Mouse (Mus musculus) v-Abl transformed pro-B cells (cell line): Measurements from ENCODE around the gene Rac1.

Experiments
- in situ Hi-C, 2 experiments: fragments of 400-800 bp; cut with MboI; formaldehyde crosslinking; loops; one replicate each; pipeline ENCODE4 v1.15.1; 2025; ENCODE audit not compliant: unreplicated experiment in 2 of 2

The Rac1 gene

DNA sequence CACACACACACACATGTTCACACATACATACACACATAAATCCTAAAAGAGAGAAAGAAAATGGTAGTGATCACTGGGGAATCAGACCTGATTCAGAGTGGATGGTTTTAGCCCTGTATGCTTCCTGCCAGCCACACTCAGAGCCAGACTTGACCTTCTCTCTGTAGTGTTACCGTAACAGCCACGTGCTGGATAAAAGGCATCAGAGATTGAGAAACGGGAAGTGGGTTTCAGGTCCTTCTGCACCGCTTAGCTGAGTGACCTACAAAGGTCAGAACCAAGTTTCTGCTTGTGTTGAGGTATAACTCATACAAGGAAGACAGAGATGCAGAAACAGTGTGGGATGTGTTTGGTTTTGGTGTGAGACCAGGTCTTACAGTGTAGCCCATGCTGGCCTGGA lies 28.1 kb downstream of the Rac1 start:
- in situ Hi-C loops = no loop called here

DNA sequence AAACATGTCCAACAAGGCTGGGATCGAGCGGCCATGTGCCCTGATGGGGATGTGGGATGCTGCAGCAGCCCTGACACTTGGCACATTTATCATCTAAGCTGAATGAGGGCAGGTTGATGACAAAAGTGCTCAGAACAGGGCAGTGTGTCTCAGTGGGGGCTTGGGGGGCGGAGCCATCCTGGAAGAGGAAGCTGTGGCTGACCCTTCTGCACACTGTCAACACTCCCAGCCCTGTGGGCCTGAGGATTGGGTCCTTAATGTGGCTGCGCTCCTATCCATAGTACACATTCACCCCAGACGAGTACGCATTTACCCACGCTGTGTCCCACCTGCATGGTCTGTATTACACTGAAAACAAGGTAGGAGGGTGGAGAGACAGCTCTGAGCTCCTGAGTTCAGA lies 28.6 kb downstream of the Rac1 start:
- in situ Hi-C loops = no loop called here

DNA sequence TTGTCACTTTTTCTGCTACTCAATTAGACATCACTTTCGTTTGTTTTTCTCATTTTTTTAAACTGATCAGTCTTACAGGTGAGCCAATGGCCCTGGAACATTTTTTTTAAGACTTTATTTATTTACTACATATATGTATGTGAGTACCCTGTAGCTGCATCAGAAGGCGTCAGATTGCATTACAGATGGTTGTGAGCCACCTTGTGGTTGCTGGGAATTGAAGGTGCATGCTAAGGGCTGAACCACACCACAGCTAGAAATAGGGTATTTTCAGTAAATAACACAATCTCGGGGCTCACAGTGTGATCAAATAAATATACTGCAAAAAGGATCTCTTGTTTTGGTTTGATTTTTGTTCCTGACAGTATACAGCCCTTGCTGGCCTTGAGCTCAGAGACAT lies 30.4 kb downstream of the Rac1 start:
- in situ Hi-C loops = no loop called here

DNA sequence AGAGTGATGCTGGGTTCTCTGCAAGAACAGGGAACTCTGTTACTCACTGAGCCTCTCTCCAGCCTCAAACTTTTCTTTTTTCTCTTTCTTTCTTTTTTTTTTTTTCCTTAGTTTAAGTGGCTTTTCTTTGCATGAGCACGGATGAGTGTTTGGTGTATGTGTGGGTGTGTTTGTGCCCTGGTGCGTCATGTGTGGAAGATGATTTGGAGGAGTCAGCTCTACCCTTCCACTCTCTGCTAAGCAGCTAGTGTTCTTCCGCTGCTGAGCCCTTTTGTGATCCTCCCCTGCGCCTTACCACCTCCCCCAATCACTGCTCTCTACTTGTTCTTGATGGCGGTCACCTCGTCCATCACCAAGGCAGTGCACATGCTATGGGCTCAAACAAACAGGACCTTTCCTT lies 32.1 kb downstream of the Rac1 start:
- in situ Hi-C loops = no loop called here

DNA sequence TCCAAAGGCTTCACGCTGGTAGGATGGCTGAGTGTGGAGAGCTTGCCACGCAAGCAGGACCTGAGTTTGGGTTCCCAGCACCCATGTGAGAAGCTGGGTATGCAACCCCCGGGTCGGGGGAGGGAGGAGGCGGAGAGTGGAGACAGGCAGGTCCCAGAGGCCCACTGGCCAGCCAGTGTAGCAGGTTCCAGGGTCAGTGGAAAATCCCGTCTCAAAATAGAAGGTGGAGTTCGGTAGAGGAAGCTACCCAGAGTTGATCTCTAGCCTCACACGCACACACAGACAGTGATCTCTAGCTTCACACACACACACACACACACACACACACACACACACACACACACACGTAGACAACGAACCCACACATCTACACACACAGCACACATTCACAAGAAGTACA lies 34.7 kb downstream of the Rac1 start:
- in situ Hi-C loops = no loop called here

DNA sequence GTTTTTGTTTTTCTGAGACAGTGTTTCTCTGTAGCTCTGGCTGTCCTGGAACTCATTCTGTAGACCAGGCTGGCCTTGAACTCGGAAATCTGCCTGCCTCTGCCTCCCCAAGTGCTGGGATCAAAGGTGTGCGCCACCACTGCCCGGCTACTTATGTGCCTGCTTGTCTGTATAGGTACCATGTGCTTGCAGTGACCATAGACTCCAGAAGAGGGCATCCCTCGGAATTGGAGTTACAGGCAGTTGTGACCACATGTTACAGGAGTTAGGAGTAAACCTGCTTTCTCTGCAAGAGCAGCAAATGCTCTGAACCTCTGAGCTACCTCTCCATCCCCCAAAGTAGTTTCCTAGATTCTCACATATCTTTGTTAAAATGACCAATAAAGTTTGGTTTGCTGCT lies 36.1 kb downstream of the Rac1 start:
- in situ Hi-C loops = no loop called here

DNA sequence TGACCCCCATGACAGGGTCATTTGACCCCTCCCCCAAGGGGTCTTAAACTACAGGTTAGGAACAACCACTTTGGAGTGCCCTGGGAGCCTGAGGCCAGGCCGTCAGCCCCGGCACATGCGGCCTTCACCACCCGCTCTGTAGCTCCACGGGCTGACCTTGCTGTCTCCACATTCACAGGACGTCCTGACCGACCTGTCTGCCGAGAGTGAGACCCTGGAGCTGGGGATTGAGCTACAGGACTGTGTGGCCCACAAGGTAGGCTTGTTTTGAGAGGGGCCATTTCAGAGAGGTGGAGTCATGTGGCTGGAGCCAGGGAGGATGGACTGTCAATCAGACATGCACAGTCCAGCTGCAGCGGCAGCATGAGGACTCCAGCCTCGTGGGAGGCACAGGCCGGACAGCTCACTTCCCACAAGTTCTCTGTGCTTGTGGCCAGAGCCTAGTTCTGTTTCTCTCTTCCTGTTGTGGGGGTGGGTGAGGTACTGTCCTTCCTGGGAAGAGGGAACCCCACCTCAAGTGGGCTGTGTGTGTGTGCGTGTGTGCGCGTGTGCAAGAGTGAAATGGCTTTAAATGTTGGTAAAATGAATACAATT lies 38.0 kb downstream of the Rac1 start:
- in situ Hi-C loops = no loop called here

DNA sequence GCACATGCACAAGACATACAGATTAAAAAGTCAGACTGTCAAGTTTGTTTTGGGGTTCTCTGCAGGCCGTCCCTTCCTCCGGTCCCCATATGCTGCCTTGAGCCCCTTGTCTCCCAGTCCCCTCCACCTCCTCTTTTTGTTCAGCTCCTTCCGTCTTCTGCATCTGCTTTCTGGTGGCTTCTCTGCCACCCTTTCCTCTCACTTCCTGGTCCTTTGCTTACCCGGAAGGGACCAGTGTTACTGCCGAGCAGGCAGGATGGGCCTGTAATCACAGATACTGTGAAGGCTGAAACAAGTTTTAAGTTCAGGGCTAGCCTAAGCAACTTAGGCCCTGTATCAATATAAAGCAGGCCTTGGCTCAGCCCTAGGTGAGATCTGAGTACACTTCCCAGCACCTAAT lies 39.8 kb downstream of the Rac1 start:
- in situ Hi-C loops = no loop called here

DNA sequence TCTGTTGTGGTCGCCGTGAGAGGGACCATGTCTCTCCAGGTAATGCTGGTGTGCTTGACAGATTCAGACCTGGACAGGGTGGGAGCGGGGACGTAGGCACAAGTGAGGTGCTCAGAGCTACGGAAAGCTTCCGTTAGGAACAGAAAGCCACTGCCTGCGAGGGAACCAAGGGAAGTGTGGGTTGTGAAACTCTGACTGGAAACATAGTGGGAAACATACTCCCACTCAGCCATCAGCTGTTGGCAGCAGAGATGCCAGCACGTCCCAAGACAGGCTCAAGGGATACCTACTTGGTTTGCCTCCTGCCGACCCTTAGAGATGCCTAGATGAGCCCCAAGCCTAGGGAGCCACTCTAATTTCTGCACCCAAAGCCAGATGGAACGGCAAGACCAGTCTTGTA lies 40.6 kb downstream of the Rac1 start:
- in situ Hi-C loops = no loop called here

DNA sequence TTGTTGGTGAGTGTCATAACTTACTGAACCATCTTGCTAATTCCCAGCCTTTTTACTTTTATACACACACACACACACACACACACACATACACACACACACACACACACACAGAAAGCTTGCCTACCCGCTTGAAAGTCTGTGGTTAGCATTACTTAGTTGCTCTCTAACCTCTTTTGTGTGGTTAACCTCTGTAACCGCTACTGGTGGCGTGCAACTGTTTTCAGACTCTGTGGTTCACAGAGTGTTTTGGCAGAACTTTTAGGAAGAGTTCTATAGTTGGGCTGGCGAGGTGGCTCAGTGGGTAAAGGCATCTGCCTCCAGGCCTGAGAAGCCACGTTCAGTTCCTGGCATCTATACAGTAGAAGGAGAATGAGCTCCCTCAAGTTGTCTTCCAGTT lies 42.9 kb downstream of the Rac1 start:
- in situ Hi-C loops = no loop called here

DNA sequence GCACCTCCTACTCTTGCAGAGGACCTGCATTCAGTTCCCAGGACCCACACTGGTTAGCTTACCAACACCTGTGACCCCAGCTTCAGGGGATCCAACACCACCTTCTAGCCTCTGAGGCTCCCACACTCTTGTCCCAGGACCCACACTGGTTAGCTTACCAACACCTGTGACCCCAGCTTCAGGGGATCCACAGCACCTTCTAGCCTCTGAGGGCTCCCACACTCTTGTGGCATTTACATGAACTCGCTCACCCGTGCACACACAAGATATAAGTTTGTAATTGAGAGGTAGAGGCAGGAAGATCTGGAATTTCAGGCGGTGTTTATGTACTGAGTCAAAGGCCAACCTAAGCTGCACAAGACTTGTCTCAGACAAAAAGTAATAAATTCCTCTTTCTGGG lies 49.9 kb downstream of the Rac1 start:
- in situ Hi-C loops = no loop called here

DNA sequence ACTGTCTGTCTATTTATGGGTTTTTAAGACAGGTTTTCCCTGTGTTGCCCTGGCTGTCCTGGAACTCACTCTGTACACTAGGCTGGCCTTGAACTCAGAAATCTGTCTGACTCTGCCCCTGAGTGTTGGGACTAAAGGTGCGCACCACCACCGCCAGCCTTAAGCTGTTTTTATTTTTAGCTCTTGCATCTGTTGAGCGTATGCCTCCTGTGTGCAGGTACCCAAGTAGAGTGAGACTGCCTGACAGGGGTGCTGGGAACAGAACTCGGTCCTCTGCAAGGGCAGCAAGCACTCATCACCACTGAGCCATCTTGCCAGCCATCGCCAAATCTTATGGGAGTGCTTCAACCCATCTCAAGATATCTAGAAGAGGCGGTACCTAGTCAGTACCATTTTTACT lies 51.8 kb downstream of the Rac1 start:
- in situ Hi-C loops = no loop called here

DNA sequence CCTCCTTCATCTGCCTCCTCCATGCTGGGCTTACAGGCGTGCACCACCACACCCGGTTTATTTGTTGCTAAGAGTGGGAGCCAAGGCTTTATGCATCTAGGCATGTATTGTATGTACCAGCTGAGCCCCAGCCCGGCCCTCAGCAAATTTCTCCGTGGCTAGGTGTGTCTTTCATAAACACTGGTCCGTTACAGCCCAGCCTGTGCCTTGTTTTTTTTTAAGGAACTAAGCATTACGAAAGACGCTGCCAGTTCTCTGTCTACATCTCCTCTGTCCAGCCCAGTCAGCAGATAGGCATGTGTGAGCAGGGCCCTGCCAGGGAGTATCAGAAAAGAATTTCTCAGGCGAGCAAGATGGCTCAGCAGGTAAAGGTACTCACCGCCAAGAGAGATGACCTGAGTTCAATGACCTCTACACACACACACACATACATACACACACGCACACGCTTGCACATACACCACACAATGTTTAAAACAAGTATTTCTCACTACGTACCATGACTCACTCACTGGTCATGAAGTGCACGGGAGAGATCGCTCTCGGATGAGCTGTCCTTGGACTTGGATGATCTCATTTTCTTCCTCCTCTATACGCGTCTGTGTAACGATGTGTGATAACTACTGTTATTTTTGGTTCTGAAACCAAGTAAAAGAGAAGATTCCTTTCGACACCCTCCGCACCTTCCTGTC lies 52.5 kb downstream of the Rac1 start:
- in situ Hi-C loops = no loop called here

DNA sequence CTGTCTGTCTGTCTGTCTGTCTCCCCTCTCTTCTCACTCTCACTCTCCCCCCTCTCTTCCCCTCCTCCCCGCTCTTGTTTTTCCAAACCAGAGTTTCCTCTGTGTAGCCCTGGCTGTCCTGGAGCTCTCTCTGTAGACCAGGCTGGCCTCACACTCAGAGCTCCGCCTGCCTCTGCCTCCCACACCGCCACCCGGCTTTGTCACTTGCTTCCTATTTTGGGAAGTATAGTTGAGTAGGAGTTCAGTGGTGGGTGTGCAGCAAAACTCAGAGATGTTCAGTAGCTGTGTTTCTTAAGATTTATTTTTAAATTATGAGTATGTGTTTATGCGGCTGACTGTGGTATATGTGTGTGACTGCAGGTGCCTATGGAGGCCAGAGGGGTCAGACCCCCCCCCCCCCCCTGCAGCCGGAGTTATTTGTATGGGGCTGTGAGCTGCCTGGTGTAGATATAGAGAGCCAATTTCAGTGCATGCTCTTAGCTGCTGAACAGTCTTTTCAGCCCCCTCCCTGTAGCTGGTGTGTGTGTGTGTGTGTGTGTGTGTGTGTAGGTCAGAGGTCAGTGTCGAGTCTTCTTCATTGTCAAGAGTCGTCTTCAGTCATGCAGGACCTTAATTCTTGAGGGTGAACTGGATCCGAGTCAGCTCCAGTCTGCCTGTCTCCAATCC lies 55.8 kb downstream of the Rac1 start:
- in situ Hi-C loops = no loop called here

DNA sequence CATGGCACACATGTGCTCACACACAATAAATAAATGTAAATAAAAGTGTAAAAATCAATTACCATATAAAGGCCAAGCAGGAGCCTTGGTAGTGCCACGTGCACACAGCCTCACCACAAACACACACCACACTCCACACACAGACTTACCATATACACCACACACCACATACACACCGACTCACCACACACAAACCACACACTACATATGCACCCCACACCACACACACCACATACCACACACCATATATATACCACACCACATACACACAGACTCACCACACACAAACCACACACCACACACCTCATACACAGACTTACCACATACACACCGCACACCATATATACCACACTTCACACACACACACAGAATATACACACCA lies 56.7 kb downstream of the Rac1 start:
- in situ Hi-C loops = no loop called here

DNA sequence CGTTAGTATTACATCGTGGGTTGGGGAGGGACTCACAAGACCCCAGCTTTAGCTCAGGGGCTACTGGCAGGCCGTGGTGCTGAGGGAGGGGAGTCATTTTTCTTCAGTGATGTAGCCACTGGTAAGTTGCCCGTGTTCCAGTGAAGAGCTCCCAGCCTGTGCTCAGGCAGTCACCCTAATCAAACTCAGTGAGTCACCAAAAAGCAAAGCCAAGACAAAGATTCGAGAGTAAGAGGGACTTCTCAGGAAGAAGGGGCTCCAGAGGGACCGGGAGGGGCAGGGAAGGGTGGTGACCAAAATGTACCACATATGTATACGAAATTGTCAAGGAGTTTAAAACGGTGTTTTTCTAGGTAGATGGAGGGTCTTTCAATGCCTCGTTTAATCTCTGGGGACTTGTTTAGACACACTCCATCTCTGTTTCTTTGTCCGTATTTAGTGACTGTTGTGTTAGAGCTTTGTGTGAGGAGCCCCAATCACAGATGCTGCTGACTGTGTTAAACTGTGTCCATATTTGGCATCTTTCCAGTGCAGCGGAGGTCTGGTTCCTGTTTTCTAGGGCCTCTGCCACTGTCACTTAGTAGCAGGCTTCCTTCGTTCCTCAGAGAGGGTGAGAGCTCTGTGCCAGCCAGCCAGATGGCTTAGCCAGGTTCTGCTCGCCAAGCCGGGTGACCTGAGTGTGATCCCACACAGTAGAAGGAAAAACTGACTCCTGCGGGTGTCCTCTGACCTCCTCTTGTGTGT lies 57.2 kb downstream of the Rac1 start:
- in situ Hi-C loops = no loop called here

DNA sequence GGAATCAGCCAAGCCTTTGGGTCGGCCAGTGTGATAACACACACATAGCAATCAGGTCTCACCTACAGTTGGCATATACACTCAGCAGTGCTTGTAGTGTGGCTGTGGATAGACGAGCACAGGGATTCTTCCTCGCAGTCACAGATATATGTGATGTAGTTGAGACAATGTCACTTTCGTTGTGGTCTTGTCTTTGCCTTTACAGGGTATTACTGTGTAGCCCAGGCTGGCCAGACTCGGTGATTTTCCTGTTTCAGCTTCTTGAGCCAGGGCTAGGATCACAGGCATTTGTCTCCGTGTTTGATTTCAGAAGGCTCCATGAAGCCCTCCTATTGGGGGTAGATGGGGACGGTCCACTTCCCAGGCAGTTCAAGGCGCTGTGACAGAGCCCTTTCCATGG lies 58.2 kb downstream of the Rac1 start:
- in situ Hi-C loops = no loop called here

DNA sequence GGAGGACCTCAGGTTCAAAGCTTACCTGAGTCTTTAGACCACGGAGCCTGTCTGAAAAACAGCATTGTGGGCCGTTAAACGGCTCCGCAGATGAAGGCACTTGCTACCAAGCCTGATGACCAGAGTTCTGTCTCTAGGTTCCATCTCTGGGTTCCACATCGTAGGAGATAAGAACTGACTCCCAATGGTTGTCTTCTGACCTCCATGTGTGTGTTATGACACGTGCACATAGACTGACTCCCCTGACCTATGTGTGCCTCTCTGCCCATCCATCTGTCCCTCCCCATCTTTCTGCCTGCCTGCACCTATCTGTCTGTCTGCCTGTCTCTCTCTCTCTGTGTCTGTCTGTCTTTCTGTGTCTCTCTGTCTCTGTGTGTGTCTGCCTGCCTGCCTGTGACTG lies 59.9 kb downstream of the Rac1 start:
- in situ Hi-C loops = no loop called here

DNA sequence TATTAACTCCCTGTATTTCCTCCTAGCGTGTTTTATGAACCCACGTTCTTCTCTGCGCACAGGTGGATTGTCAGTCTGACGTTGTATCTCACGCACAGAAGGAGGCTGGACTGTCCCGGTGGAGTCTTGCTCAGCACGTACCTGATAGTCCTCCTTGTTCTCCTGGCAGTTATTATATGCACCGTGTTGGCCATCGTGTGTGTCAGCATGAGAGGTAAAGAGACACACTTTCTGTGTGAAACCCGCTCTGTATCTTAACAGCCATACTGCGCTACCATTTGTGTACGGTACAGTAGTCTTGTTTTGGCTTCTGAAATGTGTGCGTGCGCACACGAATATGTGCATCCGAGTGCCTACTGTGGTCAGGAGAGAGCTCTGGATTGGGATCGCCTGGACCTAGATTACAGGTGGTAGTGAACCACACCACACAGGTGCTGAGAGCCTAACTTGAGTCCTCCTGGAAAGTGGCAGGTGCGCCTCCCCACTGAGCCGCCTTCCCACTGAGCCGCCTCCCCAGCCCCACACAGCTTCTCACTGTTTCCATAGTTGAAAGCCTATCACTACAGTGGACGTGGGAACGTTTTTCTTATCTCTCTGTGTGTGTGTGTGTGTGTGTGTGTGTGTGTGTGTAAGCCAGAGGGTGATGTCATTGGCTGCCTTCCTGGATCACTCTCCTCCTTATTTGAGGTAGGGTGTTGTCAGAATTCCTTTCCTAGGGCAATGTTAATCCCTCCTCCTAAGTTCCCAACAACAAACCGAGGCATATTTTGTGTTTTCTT lies 60.8 kb downstream of the Rac1 start:
- in situ Hi-C loops = no loop called here

DNA sequence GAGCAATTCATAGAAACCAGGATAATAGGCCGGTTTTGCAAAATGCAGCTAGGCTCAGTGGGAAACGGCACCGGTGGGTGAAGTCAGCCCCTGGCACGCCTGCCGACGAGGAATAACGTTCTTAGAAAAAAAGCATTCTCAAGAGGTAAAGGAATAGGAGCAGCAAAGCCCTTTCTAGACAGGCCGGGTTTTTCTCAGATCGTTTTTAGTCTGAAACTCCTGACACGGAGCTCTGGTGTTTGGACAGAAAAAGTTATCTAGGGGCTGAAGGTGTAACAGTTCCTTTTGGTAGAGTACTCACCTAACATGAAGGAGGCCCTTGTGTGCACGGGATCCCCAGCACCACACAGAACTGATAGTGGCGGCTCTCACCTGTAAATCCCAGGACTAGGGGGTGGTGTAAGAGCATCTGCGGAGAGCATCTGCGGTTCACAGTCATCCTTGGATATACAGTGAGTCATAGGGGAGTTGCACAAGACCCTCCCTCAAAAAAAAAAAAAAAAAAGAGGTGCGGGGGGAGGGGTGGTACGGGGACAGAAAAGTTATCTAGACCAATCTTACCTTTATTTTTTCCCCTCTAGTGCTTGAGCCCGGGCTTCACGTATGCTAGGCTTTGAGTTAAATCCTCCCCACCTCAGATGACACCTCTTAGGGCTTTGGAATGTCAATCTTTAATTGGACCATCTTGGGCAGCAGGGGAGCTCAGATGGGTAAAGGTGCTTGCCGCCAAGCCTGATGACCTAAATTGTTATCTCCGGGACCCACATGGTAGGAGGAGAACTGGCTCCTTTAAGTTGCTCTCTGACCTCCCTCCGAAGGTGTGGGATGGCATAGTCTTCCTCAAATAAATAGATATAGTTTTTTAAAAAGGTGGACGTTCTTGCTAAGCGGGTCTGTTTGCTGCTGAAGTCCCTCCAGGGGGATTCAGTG lies 62.4 kb downstream of the Rac1 start:
- in situ Hi-C loops = no loop called here
